Mouse (Mus musculus) E14TG2a.4 (cell line): ENCODE data around the gene Large2.

ENCODE experiments used
- CTCF ChIP-seq: conservative IDR thresholded peaks from 2 replicates; pipeline ENCODE4 v1.5.1; 2014; ENCODE audit warnings: low read length
- NANOG ChIP-seq: IDR thresholded peaks from 2 replicates; pipeline ENCODE4 v1.6.1; 2014; ENCODE audit warnings: borderline replicate concordance, low read length, mixed read lengths
- POU5F1 ChIP-seq: IDR thresholded peaks from 2 replicates; pipeline ENCODE4 v1.6.1; 2014; ENCODE audit warnings: low read length, borderline replicate concordance

- TF ChIP-seq CTCF (no peak), NANOG (no peak), POU5F1 (no peak)
Observed at GRCm38 (mm10) chr2:92397436-92397835, 22.8 kb upstream of the Large2 start.
